Mouse (Mus musculus): ENCODE measurements around the gene Strn4. TPM values are rescaled to one million over a fixed set of nuclear protein-coding genes. Genes with fewer than 3 reads are reported as not detected.

Gene Strn4
- polyA plus RNA-seq, 1 experiment from 2014 or later, result 98.4 TPM

GRCm38 (mm10) chr7:16809739-16810138 is 6.0 kb upstream of the Strn4 start:
- 34% methylated on average over 10 of the region's 10 CpGs for WGBS
- no peak overlapping the region for H3K4me3 ChIP-seq (ENCODE audit: low read length)
- H3K27me3 ChIP-seq (ENCODE audit: insufficient read depth, low read length), result 0 out of 2 replicates have a peak, but pooled peaks cover 3% of the 10 kb centered on the region
- no peaks in the 10 kb centered on the region for H3K9me3 ChIP-seq (ENCODE audit: low read length)
- peaks cover 27% of the 10 kb centered on the region for H3K36me3 ChIP-seq (ENCODE audit: insufficient read depth, low read length)
- H3K4me1 ChIP-seq (ENCODE audit: insufficient read depth, low read length), result peaks cover 21% of the 10 kb centered on the region
- no peak overlapping the region for H3K27ac ChIP-seq (ENCODE audit: low read length)
- H3K9ac ChIP-seq (replicated peaks; ENCODE audit: low read length), result no peak overlapping the region
- H3K4me2 ChIP-seq (replicated peaks; ENCODE audit: low read depth, low read length), result no peak overlapping the region
- peak; percentile 12; the same call in 1 of the 2 replicates for ATAC-seq (ENCODE audit: low FRiP score, low TSS enrichment)

- Histone ChIP-seq H3K4me2 (replicated peaks; ENCODE audit: low read depth, low read length) (peak overlapping the region; percentile 83), H3K36me3 (ENCODE audit: insufficient read depth, low read length) (peaks cover 27% of the 10 kb centered on the region), H3K9ac (replicated peaks; ENCODE audit: low read length) (peak overlapping the region; percentile 61), H3K27ac (ENCODE audit: low read length) (no peak overlapping the region), H3K4me1 (ENCODE audit: insufficient read depth, low read length) (peaks cover 21% of the 10 kb centered on the region), H3K27me3 (ENCODE audit: insufficient read depth, low read length) (0 out of 2 replicates have a peak, but pooled peaks cover 3% of the 10 kb centered on the region), H3K9me3 (ENCODE audit: low read length) (no peaks in the 10 kb centered on the region), H3K4me3 (ENCODE audit: low read length) (peak overlapping the region; percentile 47)
- peak; percentile 5 for ATAC-seq (ENCODE audit: low FRiP score, low TSS enrichment)
- 42% methylated on average over 28 of the region's 28 CpGs for WGBS
These were observed 5.2 kb upstream of the Strn4 start for GRCm38 (mm10) chr7:16810399-16810919.

- Histone ChIP-seq H3K4me3 (ENCODE audit: low read length) (peak overlapping the region; percentile 47), H3K27me3 (ENCODE audit: insufficient read depth, low read length) (0 out of 2 replicates have a peak, but pooled peaks cover 3% of the 10 kb centered on the region), H3K4me2 (replicated peaks; ENCODE audit: low read depth, low read length) (peak overlapping the region; percentile 83), H3K4me1 (ENCODE audit: insufficient read depth, low read length) (peaks cover 21% of the 10 kb centered on the region), H3K27ac (ENCODE audit: low read length) (no peak overlapping the region), H3K9ac (replicated peaks; ENCODE audit: low read length) (peak overlapping the region; percentile 61), H3K36me3 (ENCODE audit: insufficient read depth, low read length) (peaks cover 27% of the 10 kb centered on the region), H3K9me3 (ENCODE audit: low read length) (no peaks in the 10 kb centered on the region)
- peak; percentile 72 for ATAC-seq (ENCODE audit: low FRiP score, low TSS enrichment)
- 6% methylated on average over 90 of the region's 90 CpGs for WGBS
These were observed 4.6 kb upstream of the Strn4 start for GRCm38 (mm10) chr7:16810920-16811648.

- ATAC-seq (ENCODE audit: low FRiP score, low TSS enrichment), result peak; percentile 20
- peak overlapping the region; percentile 61 for H3K9ac ChIP-seq (replicated peaks; ENCODE audit: low read length)
These were observed 4.0 kb upstream of the Strn4 start for GRCm38 (mm10) chr7:16811649-16812070.

GRCm38 (mm10) chr7:16812505-16812904 is 3.2 kb upstream of the Strn4 start:
- no peak overlapping the region for H3K4me2 ChIP-seq (replicated peaks; ENCODE audit: low read depth, low read length)
- H3K4me1 ChIP-seq (ENCODE audit: insufficient read depth, low read length), result peaks cover 24% of the 10 kb centered on the region
- H3K36me3 ChIP-seq (ENCODE audit: insufficient read depth, low read length), result peaks cover 22% of the 10 kb centered on the region
- H3K9me3 ChIP-seq (ENCODE audit: low read length), result no peaks in the 10 kb centered on the region
- 0 out of 2 replicates have a peak, but pooled peaks cover 3% of the 10 kb centered on the region for H3K27me3 ChIP-seq (ENCODE audit: insufficient read depth, low read length)
- no peak overlapping the region for H3K9ac ChIP-seq (replicated peaks; ENCODE audit: low read length)
- ATAC-seq (ENCODE audit: low FRiP score, low TSS enrichment), result no peak
- 76% methylated on average over 2 of the region's 2 CpGs for WGBS
- no peak overlapping the region for H3K27ac ChIP-seq (ENCODE audit: low read length)
- H3K4me3 ChIP-seq (ENCODE audit: low read length), result no peak overlapping the region

More at GRCm38 (mm10) chr7:16811649-16812070, 4.0 kb upstream of the Strn4 start:
- peaks cover 21% of the 10 kb centered on the region for H3K4me1 ChIP-seq (ENCODE audit: insufficient read depth, low read length)
- H3K9me3 ChIP-seq (ENCODE audit: low read length), result no peaks in the 10 kb centered on the region
- peak overlapping the region; percentile 47 for H3K4me3 ChIP-seq (ENCODE audit: low read length)
- 23% methylated on average over 17 of the region's 17 CpGs for WGBS
- H3K27me3 ChIP-seq (ENCODE audit: insufficient read depth, low read length), result 0 out of 2 replicates have a peak, but pooled peaks cover 3% of the 10 kb centered on the region
- H3K4me2 ChIP-seq (replicated peaks; ENCODE audit: low read depth, low read length), result peak overlapping the region; percentile 83
- H3K27ac ChIP-seq (ENCODE audit: low read length), result no peak overlapping the region
- peaks cover 27% of the 10 kb centered on the region for H3K36me3 ChIP-seq (ENCODE audit: insufficient read depth, low read length)

- H3K9ac ChIP-seq (replicated peaks; ENCODE audit: low read length), result peak overlapping the region; percentile 99
- H3K27ac ChIP-seq (ENCODE audit: low read length), result peak overlapping the region; percentile 95
- H3K27me3 ChIP-seq (ENCODE audit: insufficient read depth, low read length), result no peaks in the 10 kb centered on the region
- no peaks in the 10 kb centered on the region for H3K9me3 ChIP-seq (ENCODE audit: low read length)
- peak; percentile 77 for ATAC-seq (ENCODE audit: low FRiP score, low TSS enrichment)
- peak overlapping the region; percentile 84 for H3K4me3 ChIP-seq (ENCODE audit: low read length)
- H3K4me2 ChIP-seq (replicated peaks; ENCODE audit: low read depth, low read length), result peak overlapping the region; percentile 70
- WGBS, result 0% methylated on average over 41 of the region's 55 CpGs
- peaks cover 40% of the 10 kb centered on the region for H3K4me1 ChIP-seq (ENCODE audit: insufficient read depth, low read length)
- peaks cover 16% of the 10 kb centered on the region for H3K36me3 ChIP-seq (ENCODE audit: insufficient read depth, low read length)
These were observed 387 bp downstream of the Strn4 start for GRCm38 (mm10) chr7:16816078-16816474.

GRCm38 (mm10) chr7:16816475-16817122 is 910 bp downstream of the Strn4 start, which contains the start of gene Fkrp:
Gene Fkrp, minus strand, starts transcription at chr7:16816732.
- Histone ChIP-seq H3K9me3 (ENCODE audit: low read length) (no peaks in the 10 kb centered on the region), H3K4me2 (replicated peaks; ENCODE audit: low read depth, low read length) (peak within 1 kb of the TSS; percentile 70), H3K9ac (replicated peaks; ENCODE audit: low read length) (peak within 1 kb of the TSS; percentile 99), H3K4me1 (ENCODE audit: insufficient read depth, low read length) (peaks cover 36% of the 10 kb centered on the region), H3K27me3 (ENCODE audit: insufficient read depth, low read length) (no peaks in the 10 kb centered on the region), H3K36me3 (ENCODE audit: insufficient read depth, low read length) (peaks cover 16% of the 10 kb centered on the region), H3K27ac (ENCODE audit: low read length) (peak within 1 kb of the TSS; percentile 95), H3K4me3 (ENCODE audit: low read length) (peak within 1 kb of the TSS; percentile 84)
- WGBS, result under 1% methylated on average over 53 of the region's 64 CpGs
- peak; percentile 79 for ATAC-seq (ENCODE audit: low FRiP score, low TSS enrichment)

GRCm38 (mm10) chr7:16817693-16818092 is 2.0 kb downstream of the Strn4 start:
- WGBS, result 57% methylated on average over 3 of the region's 3 CpGs
- Histone ChIP-seq H3K27ac (ENCODE audit: low read length) (no peak overlapping the region), H3K27me3 (ENCODE audit: insufficient read depth, low read length) (no peaks in the 10 kb centered on the region), H3K9ac (replicated peaks; ENCODE audit: low read length) (peak overlapping the region; percentile 99), H3K36me3 (ENCODE audit: insufficient read depth, low read length) (peaks cover 20% of the 10 kb centered on the region), H3K9me3 (ENCODE audit: low read length) (no peaks in the 10 kb centered on the region), H3K4me2 (replicated peaks; ENCODE audit: low read depth, low read length) (peak overlapping the region; percentile 70), H3K4me1 (ENCODE audit: insufficient read depth, low read length) (peaks cover 32% of the 10 kb centered on the region), H3K4me3 (ENCODE audit: low read length) (peak overlapping the region; percentile 84)
- no peak for ATAC-seq (ENCODE audit: low FRiP score, low TSS enrichment)

- H3K27me3 ChIP-seq (ENCODE audit: insufficient read depth, low read length), result no peaks in the 10 kb centered on the region
- H3K9ac ChIP-seq (replicated peaks; ENCODE audit: low read length), result no peak overlapping the region
- no peak for ATAC-seq (ENCODE audit: low FRiP score, low TSS enrichment)
- WGBS, result 82% methylated on average over 5 of the region's 5 CpGs
- H3K4me3 ChIP-seq (ENCODE audit: low read length), result no peak overlapping the region
- no peaks in the 10 kb centered on the region for H3K9me3 ChIP-seq (ENCODE audit: low read length)
- peaks cover 32% of the 10 kb centered on the region for H3K4me1 ChIP-seq (ENCODE audit: insufficient read depth, low read length)
- no peak overlapping the region for H3K4me2 ChIP-seq (replicated peaks; ENCODE audit: low read depth, low read length)
- no peak overlapping the region for H3K27ac ChIP-seq (ENCODE audit: low read length)
- H3K36me3 ChIP-seq (ENCODE audit: insufficient read depth, low read length), result peaks cover 15% of the 10 kb centered on the region
These were observed 4.1 kb downstream of the Strn4 start for GRCm38 (mm10) chr7:16819794-16820193.
